Mouse (Mus musculus) ES-Bruce4 (cell line): ENCODE data around the gene Mrpl14.

Source experiments
- CTCF ChIP-seq: IDR thresholded peaks from one replicate; pipeline ENCODE4 v1.8.1; 2011; ENCODE audit warnings: low read depth, low read length
- POLR2A ChIP-seq: IDR thresholded peaks from one replicate; pipeline ENCODE4 v1.8.1; 2011; ENCODE audit warnings: low read length; ENCODE audit not compliant: insufficient read depth

- no peak for TF ChIP-seq CTCF
- no peak for TF ChIP-seq POLR2A
These were observed 41.9 kb upstream of the Mrpl14 start for GRCm38 (mm10) chr17:45644185-45644584.
